Mouse (Mus musculus) MEL (cell line): Measurements from ENCODE around the gene Epo. TPM values are rescaled to one million over a fixed set of nuclear protein-coding genes. Genes with fewer than 3 reads are reported as not detected.

Source experiments
- DNase-seq: peaks from one replicate; pipeline ENCODE4 v3.0.0; 2011; ENCODE audit warnings: low read depth, low spot score
- H3K27ac ChIP-seq: 2 replicates; pipeline ENCODE4 v1.5.1; 2012; ENCODE audit warnings: low read depth, mild to moderate bottlenecking, control low read depth, low read length, moderate library complexity; ENCODE audit not compliant: control insufficient read depth
- H3K27me3 ChIP-seq, 2 experiments: fragments of 150-350 bp in 1 of 2; sonication (generic) in 1 of 2; 2 replicates each; pipeline ENCODE4 v1.6.1; 2012; ENCODE audit warnings: low read length in 2 of 2, mild to moderate bottlenecking in 2 of 2, improper control_type of control experiment in 1 of 2, moderate library complexity in 1 of 2; ENCODE audit not compliant: insufficient read depth in 2 of 2, control insufficient read depth in 1 of 2
- H3K36me3 ChIP-seq, 2 experiments: 2 replicates each; pipeline ENCODE4 v1.6.1; 2012 to 2014; ENCODE audit warnings: low read length in 2 of 2, improper control_type of control experiment in 1 of 2, inconsistent platforms in 1 of 2, mild to moderate bottlenecking in 1 of 2; ENCODE audit not compliant: insufficient read depth in 2 of 2, control insufficient read depth in 1 of 2
- H3K4me1 ChIP-seq, 2 experiments: fragments of 150-350 bp in 1 of 2; sonication (generic) in 1 of 2; 2 replicates each; pipeline ENCODE4 v1.6.1; 2012; ENCODE audit warnings: low read length in 2 of 2, improper control_type of control experiment in 1 of 2, mild to moderate bottlenecking in 1 of 2; ENCODE audit not compliant: insufficient read depth in 2 of 2, control insufficient read depth in 1 of 2
- H3K4me3 ChIP-seq, 2 experiments: fragments of 150-350 bp in 1 of 2; sonication (generic) in 1 of 2; 2 replicates each; pipeline ENCODE4 v1.5.1; 2012; ENCODE audit warnings: low read depth in 2 of 2, low read length in 2 of 2, mild to moderate bottlenecking in 2 of 2, moderate library complexity in 2 of 2, control low read depth in 1 of 2, improper control_type of control experiment in 1 of 2; ENCODE audit not compliant: control insufficient read depth in 1 of 2, insufficient read depth in 1 of 2
- H3K79me2 ChIP-seq: 2 replicates; pipeline ENCODE4 v1.6.1; 2012; ENCODE audit warnings: mild to moderate bottlenecking, low read length, moderate library complexity; ENCODE audit not compliant: control insufficient read depth, poor library complexity, insufficient read depth
- H3K9ac ChIP-seq: 2 replicates; pipeline ENCODE4 v1.6.1; 2012; ENCODE audit warnings: low read depth, mild to moderate bottlenecking, control low read depth, low read length, moderate library complexity; ENCODE audit not compliant: control insufficient read depth, poor library complexity, severe bottlenecking
- H3K9me3 ChIP-seq: fragments of 150-350 bp; sonication (generic); replicated peaks from 2 replicates; pipeline ENCODE4 v1.6.1; 2012; ENCODE audit warnings: mild to moderate bottlenecking, low read length, improper control_type of control experiment, moderate library complexity; ENCODE audit not compliant: insufficient read depth
- BHLHE40 ChIP-seq: IDR thresholded peaks from 2 replicates; pipeline ENCODE4 v1.6.1; 2012; ENCODE audit warnings: low read depth, mild to moderate bottlenecking, inconsistent platforms, low read length, improper control_type of control experiment, borderline replicate concordance
- CHD1 ChIP-seq: IDR thresholded peaks from 2 replicates; pipeline ENCODE4 v1.6.1; 2012; ENCODE audit warnings: low read depth, mild to moderate bottlenecking, inconsistent platforms, low read length, improper control_type of control experiment
- CHD2 ChIP-seq: IDR thresholded peaks from 2 replicates; pipeline ENCODE4 v1.6.1; 2011; ENCODE audit warnings: low read length, improper control_type of control experiment
- CTCF ChIP-seq, 3 experiments: IDR thresholded peaks in 2 of 3; conservative IDR thresholded peaks in 1 of 3; 2 replicates each; pipeline ENCODE4 v1.5.1; 2011 to 2012; ENCODE audit warnings: low read length in 3 of 3, low read depth in 2 of 3, mild to moderate bottlenecking in 2 of 3, improper control_type of control experiment in 1 of 3, inconsistent platforms in 1 of 3, mixed read lengths in 1 of 3, moderate library complexity in 1 of 3; ENCODE audit not compliant: control insufficient read depth in 1 of 3, insufficient read depth in 1 of 3, poor library complexity in 1 of 3, severe bottlenecking in 1 of 3
- E2F4 ChIP-seq: IDR thresholded peaks from 2 replicates; pipeline ENCODE4 v1.6.1; 2011; ENCODE audit warnings: low read depth, low read length, improper control_type of control experiment, borderline replicate concordance
- ELF1 ChIP-seq: IDR thresholded peaks from 2 replicates; pipeline ENCODE4 v1.6.1; 2014; ENCODE audit warnings: low read depth, mild to moderate bottlenecking, inconsistent platforms, low read length, improper control_type of control experiment, moderate library complexity
- EP300 ChIP-seq, 2 experiments: IDR thresholded peaks; 2 replicates each; pipeline ENCODE4 v1.6.1; 2011; ENCODE audit warnings: improper control_type of control experiment in 2 of 2, low read length in 2 of 2, low read depth in 1 of 2, mild to moderate bottlenecking in 1 of 2
- ETS1 ChIP-seq: IDR thresholded peaks from 2 replicates; pipeline ENCODE4 v1.6.1; 2012; ENCODE audit warnings: low read depth, mild to moderate bottlenecking, inconsistent platforms, low read length, improper control_type of control experiment, moderate library complexity
- MAZ ChIP-seq: IDR thresholded peaks from 2 replicates; pipeline ENCODE4 v1.6.1; 2012; ENCODE audit warnings: low read depth, mild to moderate bottlenecking, inconsistent platforms, low read length, improper control_type of control experiment
- MXI1 ChIP-seq: IDR thresholded peaks from 2 replicates; pipeline ENCODE4 v1.6.1; 2011; ENCODE audit warnings: mild to moderate bottlenecking, low read depth, low read length, improper control_type of control experiment
- MYB ChIP-seq: IDR thresholded peaks from 2 replicates; pipeline ENCODE4 v1.6.1; 2011; ENCODE audit warnings: mild to moderate bottlenecking, low read depth, low read length, improper control_type of control experiment
- NRF1 ChIP-seq: IDR thresholded peaks from 2 replicates; pipeline ENCODE4 v1.6.1; 2014; ENCODE audit warnings: low read depth, mild to moderate bottlenecking, inconsistent platforms, low read length, improper control_type of control experiment, moderate library complexity; ENCODE audit not compliant: poor library complexity, insufficient read depth, severe bottlenecking
- POLR2AphosphoS2 ChIP-seq: IDR thresholded peaks from 2 replicates; pipeline ENCODE4 v1.6.1; 2011; ENCODE audit warnings: low read length, improper control_type of control experiment
- TBP ChIP-seq: IDR thresholded peaks from 2 replicates; pipeline ENCODE4 v1.8.0; 2011; ENCODE audit warnings: low read depth, low read length, improper control_type of control experiment
- UBTF ChIP-seq: IDR thresholded peaks from 2 replicates; pipeline ENCODE4 v1.6.1; 2012; ENCODE audit warnings: low read depth, mild to moderate bottlenecking, inconsistent platforms, low read length, improper control_type of control experiment, moderate library complexity, borderline replicate concordance; ENCODE audit not compliant: insufficient read depth
- USF1 ChIP-seq: IDR thresholded peaks from 2 replicates; pipeline ENCODE4 v1.6.1; 2014; ENCODE audit warnings: low read depth, mild to moderate bottlenecking, inconsistent platforms, low read length, improper control_type of control experiment, moderate library complexity
- USF2 ChIP-seq, 2 experiments: IDR thresholded peaks; 2 replicates each; pipeline ENCODE4 v1.6.1; 2011 to 2012; ENCODE audit warnings: improper control_type of control experiment in 2 of 2, low read length in 2 of 2, borderline replicate concordance in 1 of 2, inconsistent platforms in 1 of 2, low read depth in 1 of 2, mild to moderate bottlenecking in 1 of 2; ENCODE audit not compliant: insufficient read depth in 1 of 2
- ZKSCAN1 ChIP-seq: IDR thresholded peaks from 2 replicates; pipeline ENCODE4 v1.6.1; 2012; ENCODE audit warnings: low read depth, mild to moderate bottlenecking, inconsistent platforms, low read length, improper control_type of control experiment, moderate library complexity
- ZMIZ1 ChIP-seq: IDR thresholded peaks from 2 replicates; pipeline ENCODE4 v1.6.1; 2012; ENCODE audit warnings: low read depth, mild to moderate bottlenecking, inconsistent platforms, low read length, improper control_type of control experiment, moderate library complexity
- ZNF384 ChIP-seq: IDR thresholded peaks from 2 replicates; pipeline ENCODE4 v1.6.1; 2012; ENCODE audit warnings: low read depth, mild to moderate bottlenecking, inconsistent platforms, low read length, improper control_type of control experiment
- polyA plus RNA-seq, 2 experiments: library from polyadenylated mRNA; stranded (reverse) in 1 of 2; unstranded in 1 of 2; fragments of >175 nt in 1 of 2; fragments of >200 nt in 1 of 2; gene quantifications; 2 replicates each; pipeline versions ENCODE4 v1.2.1 to v1.2.4; 2012; ENCODE audit warnings: low replicate concordance in 2 of 2, low read depth in 1 of 2; ENCODE audit not compliant: insufficient read length in 2 of 2, insufficient read depth in 1 of 2, missing spikeins in 1 of 2
- total RNA-seq: library from RNA; depleted of rRNA; stranded (reverse); fragments of 300-350 nt; gene quantifications from 2 replicates; pipeline ENCODE4 v1.2.3, GENCODE M21; 2012; rRNA removed

The Epo gene
- total and polyA plus RNA-seq, 3 experiments: not detected

- Histone ChIP-seq H3K36me3 (no peaks in the 10 kb centered on the region), H3K79me2 (no peaks in the 10 kb centered on the region), H3K27me3 (0 out of 4 replicates have a peak, but pooled peaks cover 0 to 1% of the 10 kb centered on the region in 2 experiments), H3K4me3 (no peak overlapping the region), H3K4me1 (no peaks in the 10 kb centered on the region), H3K9ac (no peak overlapping the region), H3K27ac (no peak overlapping the region), H3K9me3 (no peaks in the 10 kb centered on the region)
- peak; percentile 37 for DNase-seq
- TF ChIP-seq CTCF (IDR thresholded peaks at IDR 0.05 in 2 of 3, conservative IDR thresholded peaks at IDR 0.05 in 1 of 3; ENCODE audit: control insufficient read depth in 1 of 3, insufficient read depth in 1 of 3, low read depth in 2 of 3, low read length in 3 of 3, poor library complexity in 1 of 3, severe bottlenecking in 1 of 3): no peak
- TF ChIP-seq UBTF: no peak
- TF ChIP-seq ETS1: no peak
- no peak for TF ChIP-seq MXI1
- TF ChIP-seq USF1: no peak
- no peak for TF ChIP-seq TBP
- TF ChIP-seq ELF1: no peak
- no peak for TF ChIP-seq ZMIZ1
- TF ChIP-seq EP300 (IDR thresholded peaks at IDR 0.05; ENCODE audit: low read depth in 1 of 2, low read length in 2 of 2): no peak
- TF ChIP-seq ZKSCAN1: no peak
- TF ChIP-seq MAZ: no peak
- no peak for TF ChIP-seq USF2 (IDR thresholded peaks at IDR 0.05; ENCODE audit: borderline replicate concordance in 1 of 2, insufficient read depth in 1 of 2, low read depth in 1 of 2, low read length in 2 of 2)
- TF ChIP-seq NRF1: no peak
- no peak for TF ChIP-seq BHLHE40
- TF ChIP-seq ZNF384: no peak
- no peak for TF ChIP-seq CHD1
- TF ChIP-seq E2F4: no peak
These were observed 92.7 kb downstream of the Epo start for GRCm38 (mm10) chr5:137440216-137440855.

GRCm38 (mm10) chr5:137433889-137434288 is 99.2 kb downstream of the Epo start:
- Histone ChIP-seq H3K4me3 (no peak overlapping the region), H3K9ac (no peak overlapping the region), H3K79me2 (no peaks in the 10 kb centered on the region), H3K9me3 (no peaks in the 10 kb centered on the region), H3K36me3 (no peaks in the 10 kb centered on the region), H3K4me1 (no peaks in the 10 kb centered on the region; a peak in 1 of 4 replicates), H3K27ac (no peak overlapping the region), H3K27me3 (peaks cover 2 to 6% of the 10 kb centered on the region in 2 experiments; a peak in 3 of 4 replicates)
- TF ChIP-seq MYB (no peak), MAZ (no peak), POLR2AphosphoS2 (no peak), MXI1 (no peak), EP300 (IDR thresholded peaks at IDR 0.05; ENCODE audit: low read depth in 1 of 2, low read length in 2 of 2) (no peak), CHD2 (no peak), ZKSCAN1 (no peak)
- no peak for DNase-seq

Other genes starting within 250 kb of the Epo start
- gene Ache, start 245.7 kb downstream of the Epo start, total RNA-seq: 3.4 and 7.0 TPM in 2 replicates
- gene Ache, start 245.7 kb downstream of the Epo start, polyA plus RNA-seq: 10 to 100 TPM in 1 of 2 experiments, not detected in 1; 16.8 TPM
- gene Ufsp1, start 238.6 kb downstream of the Epo start, total RNA-seq: 4.7 and 6.9 TPM in 2 replicates
- 10 to 100 TPM in 1 of 2 experiments, not detected in 1; 16.1 TPM for gene Ufsp1, start 238.6 kb downstream of the Epo start, polyA plus RNA-seq
- 235 and 291 TPM in 2 replicates for gene Srrt, start 225.6 kb downstream of the Epo start, total RNA-seq
- 100 to 1,000 TPM in 1 of 2 experiments, not detected in 1; 454 TPM for gene Srrt, start 225.6 kb downstream of the Epo start, polyA plus RNA-seq
- 0.46 and 0.58 TPM in 2 replicates for gene Trip6, start 218.8 kb downstream of the Epo start, total RNA-seq
- 1 to 10 TPM in 1 of 2 experiments, not detected in 1; 2.1 TPM for gene Trip6, start 218.8 kb downstream of the Epo start, polyA plus RNA-seq
- 7.1 and 8.8 TPM in 2 replicates for gene Slc12a9, start 199.6 kb downstream of the Epo start, total RNA-seq
- 10 to 100 TPM in 1 of 2 experiments, not detected in 1; 12.1 TPM for gene Slc12a9, start 199.6 kb downstream of the Epo start, polyA plus RNA-seq
- gene Ephb4, start 183.1 kb downstream of the Epo start, total RNA-seq: 0.07 and 0.12 TPM in 2 replicates
- gene Ephb4, start 183.1 kb downstream of the Epo start, polyA plus RNA-seq: under 1 TPM in 1 of 2 experiments, not detected in 1; 0.08 TPM
- gene Zan, start 56.2 kb downstream of the Epo start, total RNA-seq: 0.10 TPM in 1 of 2 replicates, not detected in the other
- gene Zan, start 56.2 kb downstream of the Epo start, polyA plus RNA-seq: under 1 TPM in 1 of 2 experiments, not detected in 1; 0.15 TPM
- 73.8 and 79.8 TPM in 2 replicates for gene Pop7, start 30.7 kb downstream of the Epo start, total RNA-seq
- gene Pop7, start 30.7 kb downstream of the Epo start, polyA plus RNA-seq: 10 to 100 TPM in 1 of 2 experiments, not detected in 1; 61.1 TPM
- gene Gigyf1, start 14.7 kb downstream of the Epo start, total RNA-seq: 5.1 and 6.8 TPM in 2 replicates
- gene Gigyf1, start 14.7 kb downstream of the Epo start, polyA plus RNA-seq: 10 to 100 TPM in 1 of 2 experiments, not detected in 1; 24.6 TPM
- 531 and 548 TPM in 2 replicates for gene Gnb2, start 268 bp upstream of the Epo start, total RNA-seq
- gene Gnb2, start 268 bp upstream of the Epo start, polyA plus RNA-seq: 100 to 1,000 TPM in 1 of 2 experiments, not detected in 1; 550 TPM
- 0.15 TPM in 1 of 2 replicates, not detected in the other for gene Actl6b, start 20.3 kb upstream of the Epo start, total RNA-seq
- not detected for gene Actl6b, start 20.3 kb upstream of the Epo start, polyA plus RNA-seq
- gene Tfr2, start 36.6 kb upstream of the Epo start, total RNA-seq: 76.9 and 96.2 TPM in 2 replicates
- 100 to 1,000 TPM in 1 of 2 experiments, not detected in 1; 112 TPM for gene Tfr2, start 36.6 kb upstream of the Epo start, polyA plus RNA-seq
- 11.9 and 12.4 TPM in 2 replicates for gene Mospd3, start 67.8 kb upstream of the Epo start, total RNA-seq
- 100 to 1,000 TPM in 1 of 2 experiments, not detected in 1; 144 TPM for gene Mospd3, start 67.8 kb upstream of the Epo start, polyA plus RNA-seq
- gene Pcolce, start 80.5 kb upstream of the Epo start, total RNA-seq: 0.07 and 0.23 TPM in 2 replicates
- under 1 TPM in 1 of 2 experiments, not detected in 1; 0.77 TPM for gene Pcolce, start 80.5 kb upstream of the Epo start, polyA plus RNA-seq
- gene Fbxo24, start 95.8 kb upstream of the Epo start, total RNA-seq: 0.13 and 0.42 TPM in 2 replicates
- gene Fbxo24, start 95.8 kb upstream of the Epo start, polyA plus RNA-seq: under 1 TPM in 1 of 2 experiments, not detected in 1; 0.46 TPM
- 9.1 and 9.7 TPM in 2 replicates for gene Lrch4, start 95.9 kb upstream of the Epo start, total RNA-seq
- gene Lrch4, start 95.9 kb upstream of the Epo start, polyA plus RNA-seq: 100 to 1,000 TPM in 1 of 2 experiments, 10 to 100 TPM in 1; 47.0 to 239 TPM
- gene Gm20605, start 95.9 kb upstream of the Epo start, total RNA-seq: 2.4 and 2.5 TPM in 2 replicates
- 10 to 100 TPM in 1 of 2 experiments, not detected in 1; 12.7 TPM for gene Gm20605, start 95.9 kb upstream of the Epo start, polyA plus RNA-seq
- gene Sap25, start 108.1 kb upstream of the Epo start, total RNA-seq: 1.9 and 3.0 TPM in 2 replicates
- 10 to 100 TPM in 1 of 2 experiments, not detected in 1; 22.7 TPM for gene Sap25, start 108.1 kb upstream of the Epo start, polyA plus RNA-seq
- gene Irs3, start 112.5 kb upstream of the Epo start, total RNA-seq: 0.10 TPM in 1 of 2 replicates, not detected in the other
- not detected for gene Irs3, start 112.5 kb upstream of the Epo start, polyA plus RNA-seq
- gene Agfg2, start 151.5 kb upstream of the Epo start, total RNA-seq: 18.7 and 30.0 TPM in 2 replicates
- gene Agfg2, start 151.5 kb upstream of the Epo start, polyA plus RNA-seq: 10 to 100 TPM in 1 of 2 experiments, not detected in 1; 38.9 TPM
- 0.39 and 0.42 TPM in 2 replicates for gene Nyap1, start 208.4 kb upstream of the Epo start, total RNA-seq
- gene Nyap1, start 208.4 kb upstream of the Epo start, polyA plus RNA-seq: 1 to 10 TPM in 1 of 2 experiments, not detected in 1; 1.1 TPM
- 52.7 and 58.3 TPM in 2 replicates for gene Tsc22d4, start 212.5 kb upstream of the Epo start, total RNA-seq
- gene Tsc22d4, start 212.5 kb upstream of the Epo start, polyA plus RNA-seq: 100 to 1,000 TPM in 1 of 2 experiments, not detected in 1; 203 TPM
- 35.0 and 35.8 TPM in 2 replicates for gene Ppp1r35, start 245.6 kb upstream of the Epo start, total RNA-seq
- 10 to 100 TPM in 1 of 2 experiments, not detected in 1; 46.2 TPM for gene Ppp1r35, start 245.6 kb upstream of the Epo start, polyA plus RNA-seq